Mouse (Mus musculus): ENCODE measurements around the gene Mfsd4b4.
A peak's percentile ranks its signal among the peaks of the same experiment; 100 is the strongest.
"Not testable (repeated sequence)": the region's sequence is repeated elsewhere in the genome, so short reads cannot be mapped to it uniquely, and the experiment has no call there.

Mfsd4b4 gene

DNA sequence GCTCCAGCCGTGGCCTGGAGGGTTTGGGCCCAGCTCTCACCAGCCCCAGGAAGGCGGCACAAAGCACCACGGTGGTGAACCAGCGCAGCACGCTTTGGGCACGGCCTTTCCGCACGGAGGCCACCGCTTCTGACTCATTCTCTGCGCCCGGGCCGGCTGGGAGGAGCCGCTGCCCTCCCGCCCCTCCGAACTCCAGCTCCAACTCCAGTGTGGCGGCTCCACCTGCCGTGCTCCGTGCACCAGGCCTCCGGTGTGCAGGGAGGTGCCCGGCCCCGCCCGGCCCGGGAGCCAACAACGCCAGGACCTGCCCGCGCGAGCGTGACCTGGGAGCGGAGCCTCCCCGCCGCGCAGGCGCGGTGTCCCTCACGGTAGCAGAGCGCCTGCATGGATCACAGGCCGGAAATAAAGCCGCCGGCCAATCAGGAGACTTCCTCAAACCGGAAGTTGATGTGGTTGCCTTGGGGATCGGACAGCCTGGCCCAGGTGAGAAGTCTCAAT lies at the start of gene Mfsd4b4:
Mfsd4b4 (minus strand) TSS at position 365 of the 498 bp plus-strand sequence.
- DNase-seq (ENCODE audit: low spot score): peak; percentile 89

DNA sequence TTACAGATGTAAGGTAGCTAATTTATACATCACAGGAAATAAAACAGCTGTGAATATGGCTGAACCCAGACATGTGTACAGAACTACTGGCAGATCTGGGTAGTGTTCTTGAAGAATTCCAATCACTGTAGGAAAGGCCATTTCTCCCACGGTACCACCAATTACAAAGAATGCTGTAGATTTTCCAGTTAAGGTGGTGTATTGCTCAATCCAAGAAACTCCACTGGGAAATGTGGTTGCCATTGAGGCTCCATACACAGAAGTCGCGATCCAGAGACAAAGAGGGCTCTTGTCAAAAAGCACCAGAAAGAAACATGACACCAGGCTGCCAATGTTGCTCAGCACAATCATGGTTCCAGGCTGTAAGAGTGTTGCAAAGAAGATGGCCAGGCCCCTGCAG lies 48.2 kb upstream of the Mfsd4b4 start:
- not testable (repeated sequence) for DNase-seq (ENCODE audit: low spot score)

DNA sequence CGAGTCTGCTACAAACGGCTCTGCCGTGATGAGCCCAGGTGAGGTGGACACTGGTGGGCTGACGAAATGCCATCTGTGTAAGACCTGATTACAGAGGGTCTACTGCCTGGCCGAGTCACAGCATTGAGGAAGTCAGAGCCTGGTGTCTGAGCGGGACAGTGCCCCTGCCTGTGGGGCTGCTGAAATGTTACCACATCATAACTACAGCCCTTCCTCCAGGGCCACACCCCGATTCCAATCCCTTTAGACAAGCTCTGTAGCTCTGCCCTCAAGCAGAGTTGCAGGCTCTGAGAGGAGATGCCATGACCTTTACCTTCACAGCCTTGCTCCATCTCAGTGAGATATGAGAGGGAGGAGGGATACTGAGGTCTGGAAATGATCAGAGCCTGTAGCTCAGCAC lies 37.5 kb upstream of the Mfsd4b4 start:
- DNase-seq (ENCODE audit: low spot score): no peak

DNA sequence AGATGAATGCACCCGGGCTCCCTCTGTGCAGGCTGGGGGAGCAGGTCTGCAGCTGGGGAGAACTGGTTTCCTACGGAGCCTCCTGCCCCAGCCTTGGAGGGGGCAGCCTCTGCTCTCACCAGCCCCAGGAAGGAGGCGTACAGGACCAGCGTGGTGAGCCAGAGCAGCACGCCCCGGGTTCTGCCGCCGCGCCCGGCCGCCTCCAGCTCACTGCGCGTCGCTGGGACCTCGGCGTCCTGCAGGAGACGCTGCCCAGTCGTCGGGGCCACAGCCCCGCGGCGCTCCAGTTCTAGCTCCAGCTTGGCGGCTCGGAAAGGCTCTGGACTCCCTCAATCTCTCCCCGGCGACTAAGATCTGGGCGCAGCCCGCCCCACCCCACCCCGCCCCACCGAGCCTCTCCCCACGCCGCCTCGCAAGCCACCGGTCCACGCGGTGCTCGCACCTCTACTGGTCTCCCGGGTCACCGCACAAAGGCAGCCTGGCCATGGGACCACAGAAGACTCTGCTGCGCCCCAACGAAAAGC lies 27.6 kb upstream of the Mfsd4b4 start, which contains the start of gene Mfsd4b2:
Mfsd4b2 (minus strand) TSS at position 308 of the 524 bp plus-strand sequence.
- DNase-seq (ENCODE audit: low spot score): no peak

DNA sequence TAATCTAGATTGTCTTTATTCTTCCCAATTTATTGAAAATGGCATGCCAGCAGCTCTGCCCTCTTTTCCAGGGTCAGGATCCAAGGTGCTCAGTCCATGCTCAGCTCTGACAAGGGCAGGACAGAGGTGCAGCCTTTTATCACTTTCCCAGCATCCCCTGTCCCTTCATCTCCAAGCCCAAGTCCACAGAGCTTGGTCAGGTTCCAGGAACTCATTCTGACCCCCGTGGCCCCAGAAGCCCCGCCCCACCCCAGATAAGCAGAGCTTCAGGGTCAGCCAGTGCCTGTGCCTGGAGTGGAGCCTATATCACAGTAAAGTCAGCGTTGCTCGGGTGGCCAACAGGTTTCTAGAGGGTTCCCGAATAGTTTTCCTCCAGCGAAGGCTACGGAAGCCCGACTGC lies 25.5 kb upstream of the Mfsd4b4 start:
- DNase-seq (ENCODE audit: low spot score): not testable (repeated sequence)

DNA sequence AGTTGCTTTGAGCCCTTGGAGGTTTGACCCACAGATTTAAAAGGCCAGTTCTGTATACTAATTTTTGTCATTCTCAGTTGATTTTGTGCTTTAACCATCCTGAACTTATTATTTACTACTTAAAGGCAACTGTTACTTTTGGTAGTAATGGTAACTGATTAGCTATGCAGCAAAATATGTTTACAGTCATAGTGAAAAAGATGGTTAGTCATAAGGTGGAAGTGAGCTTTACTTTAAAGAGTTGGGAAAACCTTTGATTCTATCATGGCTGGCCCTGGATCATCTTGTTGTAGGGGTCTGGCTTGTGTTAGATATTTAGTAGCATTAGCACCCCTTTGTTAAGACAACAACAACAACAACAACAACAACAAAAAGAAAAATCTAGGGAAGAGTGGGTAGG lies 13.6 kb upstream of the Mfsd4b4 start:
- no peak for DNase-seq (ENCODE audit: low spot score)

DNA sequence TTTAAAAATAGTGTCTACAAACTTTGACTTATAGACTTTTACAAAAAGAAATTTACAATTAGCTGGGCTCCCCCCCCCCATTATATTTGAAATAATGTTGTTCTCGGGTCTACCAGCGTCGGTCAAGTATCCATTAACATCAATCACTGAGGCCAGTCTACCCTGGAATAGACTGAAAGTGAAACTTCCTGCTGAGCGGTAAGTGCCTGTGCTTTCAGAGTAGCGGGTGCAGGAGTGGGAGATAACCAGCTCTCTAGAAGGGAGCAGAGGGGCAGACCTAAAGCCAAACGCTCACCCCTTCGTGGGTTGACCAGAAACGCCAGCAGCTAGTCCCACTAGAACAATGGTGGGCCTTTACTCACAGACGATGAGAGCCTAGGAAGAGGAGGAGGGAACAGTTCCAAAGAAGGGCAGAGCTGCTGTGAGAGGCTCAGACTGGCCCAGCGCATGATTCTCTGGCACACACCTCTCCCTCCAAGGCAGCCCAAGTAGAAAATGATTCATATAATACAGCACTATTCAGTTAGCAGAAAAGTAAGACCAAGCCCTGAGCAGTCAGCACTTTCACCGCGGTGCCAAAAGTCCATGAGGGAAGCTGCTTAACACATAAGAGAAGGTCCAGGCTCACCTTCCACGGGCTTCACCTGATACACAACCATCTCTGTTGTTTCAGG lies 9.9 kb upstream of the Mfsd4b4 start:
- DNase-seq (ENCODE audit: low spot score): no peak

DNA sequence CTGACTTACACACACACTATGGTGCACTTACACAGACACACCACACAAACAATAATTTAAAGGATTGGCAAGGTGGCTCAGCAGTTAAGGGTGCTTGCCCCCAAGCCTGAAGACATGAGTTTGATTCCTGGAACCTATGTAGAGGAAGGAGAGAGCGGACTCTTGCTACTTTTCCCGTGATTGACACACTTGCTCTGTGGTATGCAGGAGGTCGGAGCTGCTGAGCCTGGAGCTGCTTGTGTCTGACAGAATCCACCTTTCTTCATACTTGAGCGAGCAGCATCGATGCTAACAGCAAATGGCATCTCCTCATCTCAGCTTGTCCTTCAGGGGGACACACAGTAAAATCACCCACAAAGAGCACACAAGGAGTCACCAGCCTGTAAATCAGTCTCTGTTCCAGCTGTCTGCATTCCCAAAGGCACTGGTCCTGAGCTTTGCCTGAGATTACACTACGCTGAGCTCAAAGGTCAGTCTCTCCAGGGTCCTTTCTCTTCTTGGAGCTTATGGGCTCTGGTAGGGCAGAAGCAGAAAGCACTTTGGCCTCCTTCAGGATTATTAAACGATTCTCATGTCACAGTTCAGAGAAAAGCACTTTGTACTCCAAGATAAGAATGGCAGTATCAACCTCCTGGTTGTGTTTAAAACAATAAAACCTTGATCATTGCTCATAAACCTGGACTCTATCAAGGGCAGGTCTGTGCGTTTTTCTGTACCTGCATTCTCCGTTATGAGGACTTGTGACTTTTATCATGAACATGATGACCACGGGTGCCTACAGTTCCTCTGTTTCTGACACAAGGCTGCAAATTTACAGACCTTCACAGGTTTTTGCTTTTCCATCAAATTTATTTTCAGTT lies 8.0 kb upstream of the Mfsd4b4 start:
- DNase-seq (ENCODE audit: low spot score): no peak

DNA sequence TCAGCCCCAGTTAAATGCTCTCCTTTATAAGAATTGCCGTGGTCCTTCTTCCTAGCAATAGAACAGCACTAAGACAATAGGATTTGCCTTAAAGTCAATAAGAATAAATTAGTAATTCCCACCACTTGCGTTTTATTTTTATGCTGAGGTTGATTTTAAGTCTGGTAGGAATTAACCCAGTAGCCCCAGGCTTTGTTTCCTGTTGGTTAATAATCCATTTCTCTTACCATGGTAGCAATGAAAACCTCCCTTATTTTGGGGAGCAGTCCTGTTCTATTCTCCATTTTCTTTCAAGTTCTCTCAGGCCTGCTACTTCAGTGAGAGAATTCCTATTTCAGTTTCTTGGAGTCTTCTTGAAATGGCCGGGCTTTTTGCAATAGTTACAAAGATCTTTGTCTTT lies 5.2 kb upstream of the Mfsd4b4 start:
- no peak for DNase-seq (ENCODE audit: low spot score)

DNA sequence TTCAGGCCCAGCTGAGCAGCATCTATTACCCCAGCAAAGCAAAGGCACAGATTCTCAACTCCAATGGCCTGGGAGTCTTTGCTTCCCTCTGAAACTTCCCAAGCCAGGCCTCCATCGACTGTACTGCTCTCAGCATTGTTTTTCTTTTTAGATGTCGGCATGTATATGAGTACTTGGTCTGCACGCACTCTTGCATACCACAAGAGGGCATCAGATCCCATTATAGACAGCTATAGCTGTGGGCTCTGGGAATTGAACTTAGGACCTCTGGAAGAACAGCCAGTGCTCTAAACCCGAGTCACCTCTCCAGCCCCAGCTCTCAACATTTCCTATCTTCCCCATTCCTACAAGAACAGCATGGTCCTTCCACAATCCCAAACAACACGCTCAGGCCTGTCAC lies 2.5 kb downstream of the Mfsd4b4 start:
- DNase-seq (ENCODE audit: low spot score): no peak

DNA sequence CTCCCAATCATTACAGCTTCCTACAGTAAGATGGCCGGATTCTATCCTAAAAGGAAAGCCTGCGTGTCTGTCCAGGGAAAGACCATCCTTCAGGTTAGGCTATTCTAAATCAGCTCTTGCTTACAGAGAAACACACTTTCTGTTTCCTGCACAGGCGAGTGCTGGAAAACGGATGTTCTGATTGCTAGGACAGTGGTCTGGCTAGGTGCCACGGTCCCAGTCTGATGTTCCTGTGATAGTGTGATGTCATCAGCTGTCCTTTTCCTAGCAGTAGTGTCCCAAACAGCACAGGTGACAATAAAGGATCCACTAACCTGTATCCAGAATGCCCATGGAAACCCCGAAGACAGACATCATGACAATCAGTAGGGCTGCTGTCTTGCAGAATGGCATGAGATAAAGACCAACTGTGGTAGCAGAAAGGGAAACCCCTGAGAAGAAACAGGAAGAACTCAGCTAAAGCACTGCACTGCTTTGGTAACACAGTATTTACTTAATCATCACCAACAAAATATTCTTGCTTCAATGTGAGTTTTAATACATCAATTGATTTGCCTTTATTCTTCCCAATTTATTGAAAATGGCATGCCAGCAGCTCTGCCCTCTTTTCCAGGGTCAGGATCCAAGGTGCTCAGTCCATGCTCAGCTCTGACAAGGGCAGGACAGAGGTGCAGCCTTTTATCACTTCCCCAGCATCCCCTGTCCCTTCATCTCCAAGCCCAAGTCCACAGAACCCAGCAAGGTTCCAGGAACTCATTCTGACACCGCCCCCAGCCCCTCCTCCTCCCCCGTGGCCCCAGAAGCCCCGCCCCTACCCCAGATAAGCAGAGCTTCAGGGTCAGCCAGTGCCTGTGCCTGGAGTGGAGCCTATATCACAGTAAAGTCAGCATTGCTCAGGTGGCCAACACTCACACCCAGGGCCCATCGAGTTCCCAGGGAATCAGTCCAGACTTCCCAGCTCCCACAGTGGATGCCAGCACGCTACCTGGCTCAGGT lies 5.0 kb downstream of the Mfsd4b4 start:
- DNase-seq (ENCODE audit: low spot score): no peak

DNA sequence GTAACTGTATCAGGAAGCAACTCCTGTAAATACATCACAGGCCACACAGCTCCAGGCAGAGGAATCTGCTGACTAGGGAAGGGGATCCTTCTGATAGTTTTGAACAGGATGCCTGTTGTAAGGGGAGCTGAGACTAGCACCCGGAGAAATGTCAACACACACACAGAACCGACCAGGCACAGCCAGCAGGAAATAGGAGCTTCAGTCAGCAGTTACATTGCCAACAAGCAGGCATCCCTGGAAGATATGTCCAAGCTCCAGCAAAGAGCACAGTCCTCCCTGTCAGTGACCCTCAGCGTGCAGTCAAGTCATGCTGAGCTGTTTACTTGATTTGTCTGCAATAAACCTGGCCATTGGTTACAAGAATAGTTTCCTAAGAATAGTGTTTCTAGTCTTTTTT lies 10.4 kb downstream of the Mfsd4b4 start:
- no peak for DNase-seq (ENCODE audit: low spot score)

DNA sequence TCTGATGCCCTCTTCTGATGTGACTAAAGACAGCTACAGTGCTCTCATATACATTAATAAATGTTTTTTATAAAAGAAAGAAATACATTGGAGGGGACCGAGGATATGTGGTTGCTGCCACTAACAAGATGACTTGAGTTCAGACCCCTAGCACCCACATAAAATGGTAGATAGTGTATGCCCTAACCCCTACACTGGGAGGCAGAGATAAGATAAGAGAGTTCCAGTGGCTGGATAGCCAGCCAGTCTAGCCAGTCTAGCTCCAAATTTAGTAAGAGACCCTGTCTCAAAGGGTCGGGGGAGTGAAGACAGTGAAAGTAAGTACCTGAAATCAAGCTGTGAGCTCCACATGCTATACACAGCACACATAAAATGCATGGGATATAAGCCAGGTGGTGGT lies 33.5 kb downstream of the Mfsd4b4 start:
- no peak for DNase-seq (ENCODE audit: low spot score)

DNA sequence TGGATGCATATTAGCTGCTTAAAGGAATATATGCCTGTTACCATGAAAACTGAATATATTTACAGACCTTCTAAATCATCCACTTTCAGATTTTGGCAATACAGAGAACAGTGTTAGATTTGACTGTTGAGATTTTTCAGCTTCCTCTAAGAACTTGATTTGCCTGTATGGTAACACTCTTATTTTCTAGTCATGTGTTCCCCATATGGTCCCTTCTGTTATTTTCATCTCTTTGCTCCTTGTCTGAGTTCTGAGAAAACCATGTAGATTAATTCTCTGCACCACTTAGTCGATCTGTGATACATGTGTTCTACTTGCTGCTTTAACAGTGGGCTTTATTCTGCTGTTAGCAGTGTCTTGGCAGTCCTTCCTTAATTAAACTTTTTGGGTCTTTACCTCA lies 56.4 kb downstream of the Mfsd4b4 start:
- no peak for DNase-seq (ENCODE audit: low spot score)
